Mouse (Mus musculus) thymus, postnatal 4 days (tissue): ENCODE measurements around the gene Tmem101.

Experiments
- DNase-seq: peaks from one replicate; pipeline ENCODE4 v3.0.0; 2021

Gene Tmem101

GRCm38 (mm10) chr11:102147213-102147989 lies 8.8 kb downstream of the Tmem101 start:
- DNase-seq, result no peak

- no peak for DNase-seq
Measured at GRCm38 (mm10) chr11:102146531-102146930, 9.7 kb downstream of the Tmem101 start.

GRCm38 (mm10) chr11:102146005-102146404 lies 10.2 kb downstream of the Tmem101 start:
- no peak for DNase-seq

- DNase-seq, result peak; percentile 23
Measured at GRCm38 (mm10) chr11:102145471-102146001, 10.7 kb downstream of the Tmem101 start, which contains the start of gene Nags. Gene Nags (plus strand): TSS chr11:102145513.

GRCm38 (mm10) chr11:102144957-102145470 lies 11.2 kb downstream of the Tmem101 start:
- no peak for DNase-seq

- DNase-seq, result no peak
Measured at GRCm38 (mm10) chr11:102142355-102142754, 13.8 kb downstream of the Tmem101 start.

GRCm38 (mm10) chr11:102140508-102140907 lies 15.7 kb downstream of the Tmem101 start:
- DNase-seq, result peak; percentile 70

GRCm38 (mm10) chr11:102138447-102138740 lies 17.8 kb downstream of the Tmem101 start:
- DNase-seq, result peak; percentile 78

- DNase-seq, result no peak
Measured at GRCm38 (mm10) chr11:102137625-102138446, 18.4 kb downstream of the Tmem101 start.

- DNase-seq, result no peak
Measured at GRCm38 (mm10) chr11:102134516-102134915, 21.7 kb downstream of the Tmem101 start.

GRCm38 (mm10) chr11:102117386-102117785 lies 38.8 kb downstream of the Tmem101 start:
- DNase-seq, result no peak

GRCm38 (mm10) chr11:102116241-102116640 lies 40.0 kb downstream of the Tmem101 start:
- no peak for DNase-seq

- DNase-seq, result no peak
Measured at GRCm38 (mm10) chr11:102111576-102111975, 44.6 kb downstream of the Tmem101 start.

- no peak for DNase-seq
Measured at GRCm38 (mm10) chr11:102107732-102108131, 48.5 kb downstream of the Tmem101 start, which contains the start of gene Pyy. Gene Pyy (minus strand): TSS chr11:102107832.

GRCm38 (mm10) chr11:102106911-102107310 lies 49.3 kb downstream of the Tmem101 start:
- peak; percentile 10 for DNase-seq
